Mouse (Mus musculus) right cerebral cortex, postnatal 10 days (tissue): Measurements from ENCODE around the gene Atp2a1.

Experiments used
- DNase-seq, 2 experiments: peaks; one replicate each; pipeline ENCODE4 v3.0.0; 2021; ENCODE audit warnings: low spot score in 2 of 2

The Atp2a1 gene

GRCm38 (mm10) chr7:126450641-126451040 is 12.3 kb downstream of the Atp2a1 start:
- no peak for DNase-seq

GRCm38 (mm10) chr7:126449991-126450390 is 12.9 kb downstream of the Atp2a1 start:
- DNase-seq, result no peak

GRCm38 (mm10) chr7:126448481-126448880 is 14.4 kb downstream of the Atp2a1 start:
- no peak for DNase-seq

GRCm38 (mm10) chr7:126446217-126446616 is 16.7 kb downstream of the Atp2a1 start:
- DNase-seq, result no peak

GRCm38 (mm10) chr7:126445104-126445815 is 17.6 kb downstream of the Atp2a1 start:
- DNase-seq, result no peak

GRCm38 (mm10) chr7:126444536-126444935 is 18.4 kb downstream of the Atp2a1 start:
- no peak for DNase-seq

- no peak for DNase-seq
Observed at GRCm38 (mm10) chr7:126443997-126444396, 18.9 kb downstream of the Atp2a1 start.

GRCm38 (mm10) chr7:126440134-126440533 is 22.8 kb downstream of the Atp2a1 start:
- DNase-seq, result no peak

- peak in 1 of 2 experiments; percentile 38 for DNase-seq
Observed at GRCm38 (mm10) chr7:126436851-126437250, 26.1 kb downstream of the Atp2a1 start.

- DNase-seq, result no peak
Observed at GRCm38 (mm10) chr7:126435801-126436200, 27.1 kb downstream of the Atp2a1 start.

- DNase-seq, result no peak
Observed at GRCm38 (mm10) chr7:126434726-126435125, 28.2 kb downstream of the Atp2a1 start.

- no peak for DNase-seq
Observed at GRCm38 (mm10) chr7:126430167-126430566, 32.7 kb downstream of the Atp2a1 start.

GRCm38 (mm10) chr7:126429503-126429898 is 33.4 kb downstream of the Atp2a1 start:
- DNase-seq, result no peak

- DNase-seq, result peak; percentile 93 to 96
Observed at GRCm38 (mm10) chr7:126428631-126429502, 34.0 kb downstream of the Atp2a1 start, which contains the start of gene Rabep2. Gene Rabep2, plus strand, starts transcription at chr7:126428759.

GRCm38 (mm10) chr7:126428154-126428553 is 34.8 kb downstream of the Atp2a1 start:
- DNase-seq, result no peak

- no peak for DNase-seq
Observed at GRCm38 (mm10) chr7:126427323-126427860, 35.5 kb downstream of the Atp2a1 start.

- DNase-seq, result no peak
Observed at GRCm38 (mm10) chr7:126424161-126424560, 38.7 kb downstream of the Atp2a1 start.

GRCm38 (mm10) chr7:126421756-126422155 is 41.2 kb downstream of the Atp2a1 start:
- DNase-seq, result no peak

GRCm38 (mm10) chr7:126418496-126418895 is 44.4 kb downstream of the Atp2a1 start:
- no peak for DNase-seq

GRCm38 (mm10) chr7:126417606-126418005 is 45.3 kb downstream of the Atp2a1 start:
- DNase-seq, result no peak

- DNase-seq, result no peak
Observed at GRCm38 (mm10) chr7:126417045-126417444, 45.9 kb downstream of the Atp2a1 start.

- no peak for DNase-seq
Observed at GRCm38 (mm10) chr7:126416615-126417014, 46.3 kb downstream of the Atp2a1 start.
